Mouse (Mus musculus) lung, postnatal 0 days (tissue): Measurements from ENCODE around the gene Ano10.

Experiments
- CTCF ChIP-seq: IDR thresholded peaks from 2 replicates; pipeline ENCODE4 v1.5.1; 2016; ENCODE audit warnings: antibody characterized with exemption, mild to moderate bottlenecking
- EP300 ChIP-seq: IDR thresholded peaks from 2 replicates; pipeline ENCODE4 v1.6.1; 2016; ENCODE audit warnings: antibody characterized with exemption, mild to moderate bottlenecking, control low read depth

GRCm38 (mm10) chr9:122245879-122246278 lies 48.3 kb downstream of the Ano10 start:
- TF ChIP-seq CTCF (no peak), EP300 (no peak)
